Mouse (Mus musculus) liver, embryonic 13.5 days (tissue): ENCODE measurements around the gene Il17rb. TPM values are rescaled to one million over a fixed set of nuclear protein-coding genes. Genes with fewer than 3 reads are reported as not detected.

Experiments
- ATAC-seq: fragments of 200-750 bp; cut with Nextera tagmentation; 2 replicates; pipeline ENCODE4 v1.8.0; 2017; ENCODE audit warnings: low read depth, mild to moderate bottlenecking, moderate number of reproducible peaks, moderate library complexity
- DNase-seq: peaks from one replicate; pipeline ENCODE4 v3.0.0; 2022
- H3K27ac ChIP-seq: fragments of 300-500 bp; sonication (generic); 2 replicates; pipeline ENCODE4 v1.5.1; 2015; ENCODE audit warnings: moderate library complexity, mild to moderate bottlenecking, inconsistent platforms
- H3K27me3 ChIP-seq: fragments of 300-500 bp; sonication (generic); 2 replicates; pipeline ENCODE4 v1.6.1; 2015; ENCODE audit warnings: mild to moderate bottlenecking, inconsistent platforms
- H3K36me3 ChIP-seq: fragments of 300-500 bp; sonication (generic); 2 replicates; pipeline ENCODE4 v1.6.1; 2015; ENCODE audit warnings: mild to moderate bottlenecking, inconsistent platforms
- H3K4me1 ChIP-seq: fragments of 300-500 bp; sonication (generic); replicated peaks from 2 replicates; pipeline ENCODE4 v1.6.1; 2015; ENCODE audit warnings: inconsistent platforms
- H3K4me2 ChIP-seq: fragments of 300-500 bp; sonication (generic); 2 replicates; pipeline ENCODE4 v1.6.1; 2015; ENCODE audit warnings: inconsistent platforms, mild to moderate bottlenecking, moderate library complexity
- H3K4me3 ChIP-seq: fragments of 300-500 bp; sonication (generic); replicated peaks from 2 replicates; pipeline ENCODE4 v1.5.1; 2015; ENCODE audit warnings: mild to moderate bottlenecking, inconsistent platforms
- H3K9ac ChIP-seq: fragments of 300-500 bp; sonication (generic); 2 replicates; pipeline ENCODE4 v1.6.1; 2015; ENCODE audit warnings: mild to moderate bottlenecking, inconsistent platforms
- H3K9me3 ChIP-seq: fragments of 300-500 bp; sonication (generic); replicated peaks from 2 replicates; pipeline ENCODE4 v1.6.1; 2016; ENCODE audit warnings: inconsistent platforms
- WGBS: fragments of 180-500 bp; shearing (Covaris S2); methylation state at CpG from one replicate; pipeline ENCODE4 v1.1.7; 2015; ENCODE audit not compliant: insufficient replicate concordance; 5-methylcytosine and 5-hydroxymethylcytosine counted together
- microRNA-seq: library from miRNA; unstranded; fragments of <30 nt; microRNA quantifications from one replicate; pipeline ENCODE4, GENCODE M21; 2016
- polyA plus RNA-seq: library from polyadenylated mRNA; unstranded; fragments of >200 nt; fragmentation: Nextera tagmentation; extraction: Ambion mirVana; gene quantifications from 2 replicates; pipeline ENCODE4 v1.2.1, GENCODE M21; 2015

The Il17rb gene
- polyA plus RNA-seq, 1 experiment from 2014 or later = 0.69 TPM

DNA sequence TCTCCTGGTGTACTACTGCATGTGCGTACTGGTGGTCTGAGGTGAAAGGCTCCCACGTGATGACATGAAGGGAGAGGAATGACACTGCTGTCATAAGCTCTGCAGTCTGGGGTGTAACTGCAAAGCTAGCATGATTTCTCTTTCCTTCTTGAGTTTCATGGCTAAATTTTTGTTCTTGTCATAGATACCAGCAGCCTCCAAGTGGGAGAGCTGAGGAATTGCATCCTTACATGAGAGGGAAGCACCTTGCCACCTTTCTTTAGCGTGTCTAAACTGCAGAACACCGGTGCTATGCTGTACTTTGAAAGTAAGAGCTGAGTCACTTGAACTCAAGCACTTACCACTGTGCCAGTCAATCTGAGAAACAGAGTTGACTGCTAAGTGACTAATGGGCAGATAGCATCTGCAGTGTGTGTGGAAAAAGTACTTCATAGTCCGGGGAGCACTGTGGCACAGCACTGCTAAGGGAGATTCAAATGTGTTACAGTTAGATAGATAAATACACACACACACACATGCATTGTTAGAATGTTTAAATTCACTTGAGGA is 61.9 kb downstream of the Il17rb start:
- Histone ChIP-seq H3K4me2 (no peak overlapping the region), H3K27me3 (no peaks in the 10 kb centered on the region), H3K4me1 (no peaks in the 10 kb centered on the region), H3K4me3 (no peak overlapping the region), H3K9ac (no peak overlapping the region), H3K27ac (no peak overlapping the region), H3K36me3 (no peaks in the 10 kb centered on the region), H3K9me3 (no peaks in the 10 kb centered on the region)
- ATAC-seq (no peak), DNase-seq (no peak)
- WGBS = 54% methylated on average over 5 of the region's 5 CpGs

Small RNA genes lying within 50 kb of the gene (microRNA-seq; reads per million reads assigned to microRNA genes)
- gene Mir6947 = not detected

Other genes with a start within 250 kb of the Il17rb start
- 132 and 151 TPM in 2 replicates for gene Selenok, start 40.6 kb downstream of the Il17rb start, polyA plus RNA-seq
- 27.5 and 29.2 TPM in 2 replicates for gene Actr8, start 30.6 kb downstream of the Il17rb start, polyA plus RNA-seq
- gene Chdh, start 127 bp upstream of the Il17rb start, polyA plus RNA-seq = 0.44 and 0.53 TPM in 2 replicates